Mouse (Mus musculus) ES-E14 (cell line): ENCODE data around the gene Iglon5. TPM values are rescaled to one million over a fixed set of nuclear protein-coding genes. Genes with fewer than 3 reads are reported as not detected.
A peak's percentile ranks its signal among the peaks of the same experiment; 100 is the strongest.

Experiments used
- DNase-seq: peaks from one replicate; pipeline ENCODE4 v3.0.0-alpha.2; 2013; ENCODE audit warnings: low read depth, low spot score
- H3K27ac ChIP-seq: 2 replicates; pipeline ENCODE4 v1.5.1; 2012; ENCODE audit warnings: low read depth, mild to moderate bottlenecking, low read length, moderate library complexity, mixed read lengths; ENCODE audit not compliant: poor library complexity, insufficient read depth, severe bottlenecking
- H3K36me3 ChIP-seq: 2 replicates; pipeline ENCODE4 v1.6.1; 2012; ENCODE audit warnings: mild to moderate bottlenecking, low read length, moderate library complexity, mixed read lengths; ENCODE audit not compliant: control insufficient read depth, poor library complexity, insufficient read depth, severe bottlenecking
- H3K4me1 ChIP-seq, 2 experiments: fragments of 150-350 bp in 1 of 2; sonication (generic) in 1 of 2; 2 replicates each; pipeline ENCODE4 v1.6.1; 2012; ENCODE audit warnings: low read length in 2 of 2, mild to moderate bottlenecking in 1 of 2, mixed read lengths in 1 of 2; ENCODE audit not compliant: control insufficient read depth in 2 of 2, insufficient read depth in 2 of 2, poor library complexity in 1 of 2
- H3K4me3 ChIP-seq, 2 experiments: fragments of 150-350 bp in 1 of 2; sonication (generic) in 1 of 2; 2 replicates each; pipeline ENCODE4 v1.5.1; 2012; ENCODE audit warnings: low read length in 2 of 2, low read depth in 1 of 2, mild to moderate bottlenecking in 1 of 2, mixed read lengths in 1 of 2; ENCODE audit not compliant: insufficient read depth in 1 of 2, poor library complexity in 1 of 2, severe bottlenecking in 1 of 2
- H3K9ac ChIP-seq: 2 replicates; pipeline ENCODE4 v1.6.1; 2012; ENCODE audit warnings: low read depth, mild to moderate bottlenecking, low read length, mixed read lengths; ENCODE audit not compliant: poor library complexity, insufficient read depth, severe bottlenecking
- H3K9me3 ChIP-seq: fragments of 150-350 bp; sonication (generic); 2 replicates; pipeline ENCODE4 v1.6.1; 2012; ENCODE audit warnings: low read depth, mild to moderate bottlenecking, low read length; ENCODE audit not compliant: control insufficient read depth, insufficient read depth
- CHD2 ChIP-seq: IDR thresholded peaks from 2 replicates; pipeline ENCODE4 v1.6.1; 2014; ENCODE audit warnings: mild to moderate bottlenecking, low read depth, low read length, inconsistent platforms
- HCFC1 ChIP-seq: IDR thresholded peaks from 2 replicates; pipeline ENCODE4 v1.6.1; 2012; ENCODE audit warnings: low read length, inconsistent platforms, borderline replicate concordance; ENCODE audit not compliant: insufficient read depth
- MAFK ChIP-seq: IDR thresholded peaks from 2 replicates; pipeline ENCODE4 v1.6.1; 2014; ENCODE audit warnings: mild to moderate bottlenecking, low read depth, low read length, inconsistent platforms; ENCODE audit not compliant: insufficient read depth
- ZC3H11A ChIP-seq: IDR thresholded peaks from 2 replicates; pipeline ENCODE4 v1.6.1; 2012; ENCODE audit warnings: low read depth, mild to moderate bottlenecking, inconsistent platforms, low read length, borderline replicate concordance
- ZNF384 ChIP-seq: IDR thresholded peaks from 2 replicates; pipeline ENCODE4 v1.6.1; 2012; ENCODE audit warnings: low read depth, low read length, inconsistent platforms
- in situ Hi-C, 2 experiments: fragments of 600-800 bp; cut with MboI; formaldehyde crosslinking; loops; one replicate each; pipeline ENCODE4 v1.15.1; 2025; ENCODE audit warnings: low sequenced_read_pairs in 2 of 2, inconsistent platforms in 1 of 2; ENCODE audit not compliant: unreplicated experiment in 2 of 2
- total RNA-seq: library from RNA; depleted of rRNA; stranded (reverse); fragments of 300-350 nt; gene quantifications from 2 replicates; pipeline ENCODE4 v1.2.3, GENCODE M21; 2012

Iglon5 gene
- total RNA-seq, 1 experiment, result 1.7 TPM

- Histone ChIP-seq H3K4me3 (no peak overlapping the region), H3K9ac (no peak overlapping the region), H3K9me3 (no peaks in the 10 kb centered on the region), H3K27ac (no peak overlapping the region), H3K4me1 (no peaks in the 10 kb centered on the region), H3K36me3 (no peaks in the 10 kb centered on the region)
- TF ChIP-seq CHD2, result no peak
- TF ChIP-seq ZC3H11A, result no peak
- in situ Hi-C loops, result no loop called here
- no peak for DNase-seq
Measured at GRCm38 (mm10) chr7:43522776-43523175, 32.9 kb upstream of the Iglon5 start.

DNA sequence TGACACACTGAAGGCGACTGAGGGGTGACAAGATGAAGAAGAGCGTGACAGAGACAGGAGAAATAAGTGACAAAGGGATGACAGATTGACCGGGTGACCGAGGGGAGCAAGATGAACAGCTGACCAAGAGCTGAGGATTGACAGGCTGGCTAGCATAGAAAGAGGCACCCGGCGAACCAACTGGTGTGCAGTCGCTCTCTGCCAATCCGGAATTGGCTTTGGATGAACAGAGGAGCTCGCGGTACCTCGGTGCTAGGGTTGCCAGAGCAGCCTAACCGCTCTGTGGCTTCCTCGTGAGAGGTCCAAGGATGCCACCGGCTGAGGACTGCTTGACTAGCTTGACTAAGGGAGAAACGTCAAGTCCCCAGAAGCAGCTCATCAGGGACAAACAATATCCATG, 28.5 kb upstream of the Iglon5 start:
- no peak for TF ChIP-seq MAFK
- no peak for TF ChIP-seq CHD2
- TF ChIP-seq HCFC1, result no peak
- no peak for TF ChIP-seq ZC3H11A
- TF ChIP-seq ZNF384, result no peak
- H3K27ac ChIP-seq, result no peak overlapping the region
- H3K9me3 ChIP-seq, result no peaks in the 10 kb centered on the region
- no peak overlapping the region for H3K9ac ChIP-seq
- in situ Hi-C loops, result no loop called here
- no peaks in the 10 kb centered on the region for H3K36me3 ChIP-seq
- H3K4me1 ChIP-seq, result no peaks in the 10 kb centered on the region
- 0 out of 4 replicates have a peak overlapping the region, but pooled peaks of 1 of the 2 experiments have one; percentile 17 for H3K4me3 ChIP-seq
- DNase-seq, result no peak

GRCm38 (mm10) chr7:43515076-43515475, 25.2 kb upstream of the Iglon5 start:
- H3K4me3 ChIP-seq, result no peak overlapping the region
- in situ Hi-C loops, result no loop called here

GRCm38 (mm10) chr7:43512519-43512918, 22.6 kb upstream of the Iglon5 start:
- in situ Hi-C loops, result no loop called here
- no peak overlapping the region for H3K4me3 ChIP-seq
- no peaks in the 10 kb centered on the region for H3K36me3 ChIP-seq
- no peak for TF ChIP-seq CHD2
- no peak for TF ChIP-seq ZC3H11A
- no peak for TF ChIP-seq MAFK
- TF ChIP-seq ZNF384, result no peak
- TF ChIP-seq HCFC1, result no peak
- H3K4me1 ChIP-seq, result no peaks in the 10 kb centered on the region
- no peak overlapping the region for H3K9ac ChIP-seq
- H3K27ac ChIP-seq, result no peak overlapping the region
- no peaks in the 10 kb centered on the region for H3K9me3 ChIP-seq
- DNase-seq, result no peak

More at GRCm38 (mm10) chr7:43515076-43515475, 25.2 kb upstream of the Iglon5 start:
- no peaks in the 10 kb centered on the region for H3K36me3 ChIP-seq
- no peak overlapping the region for H3K27ac ChIP-seq
- TF ChIP-seq ZC3H11A (no peak), HCFC1 (no peak), MAFK (no peak), ZNF384 (no peak), CHD2 (no peak)
- no peak overlapping the region for H3K9ac ChIP-seq
- no peak for DNase-seq
- no peaks in the 10 kb centered on the region for H3K9me3 ChIP-seq
- no peaks in the 10 kb centered on the region for H3K4me1 ChIP-seq

- Histone ChIP-seq H3K4me1 (no peaks in the 10 kb centered on the region), H3K9me3 (no peaks in the 10 kb centered on the region), H3K36me3 (no peaks in the 10 kb centered on the region), H3K4me3 (no peak overlapping the region), H3K27ac (no peak overlapping the region), H3K9ac (no peak overlapping the region)
- in situ Hi-C loops, result no loop called here
- no peak for DNase-seq
- TF ChIP-seq HCFC1, result no peak
- TF ChIP-seq ZC3H11A, result no peak
- TF ChIP-seq MAFK, result no peak
- no peak for TF ChIP-seq CHD2
- TF ChIP-seq ZNF384, result no peak
Measured at GRCm38 (mm10) chr7:43511707-43512478, 22.0 kb upstream of the Iglon5 start.
